Mouse (Mus musculus) retina, postnatal 1 day (tissue): ENCODE measurements around the gene Mocs2.
A peak's percentile ranks its signal among the peaks of the same experiment; 100 is the strongest.

ENCODE experiments used
- DNase-seq: peaks from one replicate; pipeline ENCODE4 v3.0.0-alpha.2; 2012

The Mocs2 gene

GRCm38 (mm10) chr13:114854428-114854827 lies 36.4 kb downstream of the Mocs2 start:
- no peak for DNase-seq

- DNase-seq = peak; percentile 78
Measured at GRCm38 (mm10) chr13:114855573-114856268, 37.7 kb downstream of the Mocs2 start.

- no peak for DNase-seq
Measured at GRCm38 (mm10) chr13:114856269-114856627, 38.2 kb downstream of the Mocs2 start.

GRCm38 (mm10) chr13:114857525-114857924 lies 39.5 kb downstream of the Mocs2 start:
- no peak for DNase-seq

GRCm38 (mm10) chr13:114874738-114875137 lies 56.7 kb downstream of the Mocs2 start:
- DNase-seq = no peak

- DNase-seq = no peak
Measured at GRCm38 (mm10) chr13:114876005-114876520, 58.0 kb downstream of the Mocs2 start.

GRCm38 (mm10) chr13:114878667-114879066 lies 60.6 kb downstream of the Mocs2 start:
- no peak for DNase-seq
